Mouse (Mus musculus) erythroblast, embryonic 14.5 days (primary cell): ENCODE data around the gene Mllt6.
"Not testable (repeated sequence)": the region's sequence is repeated elsewhere in the genome, so short reads cannot be mapped to it uniquely, and the experiment has no call there.

Experiments used
- GATA1 ChIP-seq: IDR thresholded peaks from 2 replicates; pipeline ENCODE4 v1.6.1; 2012; ENCODE audit warnings: low read length, inconsistent platforms, mixed read lengths
- TAL1 ChIP-seq: IDR thresholded peaks from 3 replicates; pipeline ENCODE4 v1.6.1; 2012; ENCODE audit warnings: low read length, inconsistent platforms, mixed read lengths

DNA sequence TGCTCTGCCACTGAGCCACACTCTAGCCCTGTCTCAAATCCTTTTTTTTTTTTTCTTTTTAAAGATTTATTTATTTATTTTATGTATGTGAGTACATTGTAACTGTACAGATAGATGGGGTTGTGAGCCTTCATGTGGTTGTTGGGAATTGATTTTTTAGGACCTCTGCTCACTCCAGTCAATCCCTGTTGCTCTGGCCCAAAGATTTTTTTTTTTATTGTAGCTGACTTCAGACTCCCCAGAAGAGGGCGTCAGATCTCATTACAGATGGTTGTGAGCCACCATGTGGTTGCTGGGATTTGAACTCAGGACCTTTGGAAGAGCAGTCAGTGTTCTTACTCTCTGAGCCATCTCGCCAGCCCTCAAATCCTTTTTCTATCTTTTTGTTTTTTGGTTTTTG is 46.9 kb downstream of the Mllt6 start:
- not testable (repeated sequence) for TF ChIP-seq TAL1, GATA1
